Mouse (Mus musculus) ES-Bruce4 (cell line): ENCODE results near the gene Lrrc36. TPM values are rescaled to one million over a fixed set of nuclear protein-coding genes. Genes with fewer than 3 reads are reported as not detected.

ENCODE experiments used
- H3K27ac ChIP-seq: 2 replicates; pipeline ENCODE4 v1.5.1; 2012; ENCODE audit warnings: low read length, inconsistent platforms; ENCODE audit not compliant: insufficient read depth
- H3K27me3 ChIP-seq: 2 replicates; pipeline ENCODE4 v1.6.1; 2012; ENCODE audit warnings: mild to moderate bottlenecking, low read length, inconsistent platforms; ENCODE audit not compliant: control insufficient read depth, poor library complexity, insufficient read depth, severe bottlenecking
- H3K36me3 ChIP-seq: 2 replicates; pipeline ENCODE4 v1.6.1; 2012; ENCODE audit warnings: inconsistent platforms, mild to moderate bottlenecking, low read length, moderate library complexity; ENCODE audit not compliant: control insufficient read depth, poor library complexity, insufficient read depth, severe bottlenecking
- H3K4me1 ChIP-seq: one replicate; pipeline ENCODE4 v1.8.1; 2011; ENCODE audit warnings: low read length; ENCODE audit not compliant: control insufficient read depth, insufficient read depth
- H3K4me3 ChIP-seq: 2 replicates; pipeline ENCODE4 v1.5.1; 2011; ENCODE audit warnings: low read depth, mild to moderate bottlenecking, low read length
- H3K9ac ChIP-seq: 2 replicates; pipeline ENCODE4 v1.6.1; 2012; ENCODE audit warnings: low read depth, mild to moderate bottlenecking, inconsistent platforms; ENCODE audit not compliant: poor library complexity, severe bottlenecking
- H3K9me3 ChIP-seq: replicated peaks from 2 replicates; pipeline ENCODE4 v1.6.1; 2012; ENCODE audit warnings: mild to moderate bottlenecking, low read length, inconsistent platforms; ENCODE audit not compliant: control insufficient read depth, poor library complexity, insufficient read depth, severe bottlenecking
- CTCF ChIP-seq: IDR thresholded peaks from one replicate; pipeline ENCODE4 v1.8.1; 2011; ENCODE audit warnings: low read depth, low read length
- EP300 ChIP-seq: IDR thresholded peaks from 2 replicates; pipeline ENCODE4 v1.6.1; 2011; ENCODE audit warnings: low read depth, low read length; ENCODE audit not compliant: insufficient read depth
- POLR2A ChIP-seq: IDR thresholded peaks from one replicate; pipeline ENCODE4 v1.8.1; 2011; ENCODE audit warnings: low read length; ENCODE audit not compliant: insufficient read depth
- polyA plus RNA-seq: library from polyadenylated mRNA; stranded (reverse); fragments of >200 nt; gene quantifications from 2 replicates; pipeline ENCODE4 v1.2.4, GENCODE M21; 2011; ENCODE audit warnings: low read depth; ENCODE audit not compliant: missing spikeins, insufficient read depth, insufficient read length

The Lrrc36 gene
- polyA plus RNA-seq, 1 experiment = 1.3 TPM

DNA sequence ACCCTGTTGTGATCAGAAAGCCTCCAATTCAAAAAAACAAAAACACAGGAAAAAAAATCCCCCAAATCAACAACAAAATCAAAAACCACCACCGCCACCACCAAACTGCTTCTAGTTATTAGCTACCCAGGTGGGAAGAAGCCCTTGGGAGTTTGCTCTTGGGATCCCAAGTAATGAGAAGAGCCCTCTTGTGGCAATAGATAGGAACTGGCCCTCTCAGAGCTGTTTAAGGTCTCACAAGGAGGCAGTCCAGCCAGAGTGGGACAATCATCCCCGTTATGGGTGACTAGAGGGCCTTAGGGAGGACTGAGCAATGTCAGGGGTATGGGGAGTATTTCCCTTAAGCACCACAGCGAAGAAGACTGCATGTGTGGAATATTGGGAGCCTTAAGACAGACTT lies 15.6 kb upstream of the Lrrc36 start:
- H3K36me3 ChIP-seq = no peaks in the 10 kb centered on the region
- peak; percentile 40 for TF ChIP-seq CTCF
- TF ChIP-seq POLR2A = no peak
- H3K27me3 ChIP-seq = no peaks in the 10 kb centered on the region
- no peaks in the 10 kb centered on the region for H3K9me3 ChIP-seq
- no peak overlapping the region for H3K27ac ChIP-seq
- H3K4me3 ChIP-seq = no peak overlapping the region
- no peak overlapping the region for H3K9ac ChIP-seq
- no peaks in the 10 kb centered on the region for H3K4me1 ChIP-seq

DNA sequence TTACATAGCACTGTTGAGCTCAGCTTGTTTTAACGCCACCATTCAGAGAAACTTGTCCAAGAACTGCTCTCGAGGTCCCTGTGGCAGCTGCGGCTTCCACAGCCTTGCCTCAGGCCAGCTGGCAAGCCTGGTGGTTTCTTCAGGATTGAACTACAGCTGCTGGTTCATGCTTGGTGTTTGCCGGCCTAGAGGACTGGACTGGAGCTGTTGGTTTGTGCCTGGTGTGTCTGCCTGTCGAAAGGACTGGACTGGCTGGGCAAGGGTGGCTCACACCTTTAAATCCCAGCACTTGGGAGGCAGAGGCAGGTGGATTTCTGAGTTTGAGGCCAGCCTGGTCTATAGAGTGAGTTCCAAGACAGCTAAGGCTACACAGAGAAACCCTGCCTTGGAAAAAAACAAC lies 13.4 kb upstream of the Lrrc36 start:
- Histone ChIP-seq H3K9me3 (no peaks in the 10 kb centered on the region), H3K4me1 (no peaks in the 10 kb centered on the region), H3K27me3 (no peaks in the 10 kb centered on the region), H3K4me3 (no peak overlapping the region), H3K27ac (no peak overlapping the region), H3K9ac (no peak overlapping the region), H3K36me3 (no peaks in the 10 kb centered on the region)
- TF ChIP-seq CTCF = no peak
- no peak for TF ChIP-seq POLR2A
- no peak for TF ChIP-seq EP300

DNA sequence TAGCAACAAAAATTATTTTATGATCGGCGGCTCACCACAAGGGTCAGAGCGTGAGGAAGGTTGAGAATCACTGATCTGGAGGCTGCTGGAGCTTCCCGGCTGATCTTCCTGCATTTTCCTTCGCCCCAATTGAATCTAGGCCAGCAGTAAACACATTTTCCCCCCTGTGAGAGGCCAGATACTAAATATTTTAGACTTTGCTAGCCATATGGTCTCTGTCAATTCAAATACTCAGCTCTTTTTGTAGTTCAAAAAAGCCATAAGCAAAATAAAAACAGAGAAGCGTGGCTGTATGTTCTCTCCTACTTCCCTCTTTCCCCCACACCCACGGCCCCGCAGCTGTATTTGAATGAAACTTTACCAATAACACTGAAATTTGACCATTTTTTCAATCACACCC lies 9.9 kb upstream of the Lrrc36 start:
- TF ChIP-seq CTCF = no peak
- TF ChIP-seq POLR2A = no peak
- no peak for TF ChIP-seq EP300
- Histone ChIP-seq H3K4me1 (no peaks in the 10 kb centered on the region), H3K27ac (no peak overlapping the region)

DNA sequence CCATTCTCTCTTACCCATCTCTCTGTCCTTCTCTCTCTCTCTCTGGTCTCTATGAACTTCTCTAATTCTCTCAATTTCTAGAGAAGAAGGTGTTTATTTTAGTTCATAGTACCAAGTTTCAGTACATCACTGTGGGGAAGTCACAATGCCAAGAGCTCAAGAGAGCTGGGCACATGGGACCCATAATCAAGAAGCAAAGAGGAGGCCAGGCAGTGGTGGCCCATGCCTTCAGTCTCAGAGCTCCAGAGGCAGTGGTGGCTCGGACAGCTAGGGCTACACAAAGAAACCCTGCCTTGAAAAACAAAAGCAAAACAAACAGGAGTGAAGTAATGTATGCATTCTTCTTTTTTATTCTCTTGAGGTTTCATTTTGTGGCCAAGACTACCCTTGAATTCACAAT lies 8.9 kb upstream of the Lrrc36 start:
- H3K36me3 ChIP-seq = no peaks in the 10 kb centered on the region
- no peak overlapping the region for H3K9ac ChIP-seq
- H3K27ac ChIP-seq = no peak overlapping the region
- no peaks in the 10 kb centered on the region for H3K27me3 ChIP-seq
- no peaks in the 10 kb centered on the region for H3K4me1 ChIP-seq
- no peak overlapping the region for H3K4me3 ChIP-seq
- no peaks in the 10 kb centered on the region for H3K9me3 ChIP-seq
- TF ChIP-seq POLR2A (no peak), CTCF (no peak), EP300 (no peak)

More for the DNA sequence above, 9.9 kb upstream of the Lrrc36 start:
- H3K9me3 ChIP-seq = no peaks in the 10 kb centered on the region
- no peaks in the 10 kb centered on the region for H3K36me3 ChIP-seq
- H3K4me3 ChIP-seq = no peak overlapping the region
- no peaks in the 10 kb centered on the region for H3K27me3 ChIP-seq
- H3K9ac ChIP-seq = no peak overlapping the region

DNA sequence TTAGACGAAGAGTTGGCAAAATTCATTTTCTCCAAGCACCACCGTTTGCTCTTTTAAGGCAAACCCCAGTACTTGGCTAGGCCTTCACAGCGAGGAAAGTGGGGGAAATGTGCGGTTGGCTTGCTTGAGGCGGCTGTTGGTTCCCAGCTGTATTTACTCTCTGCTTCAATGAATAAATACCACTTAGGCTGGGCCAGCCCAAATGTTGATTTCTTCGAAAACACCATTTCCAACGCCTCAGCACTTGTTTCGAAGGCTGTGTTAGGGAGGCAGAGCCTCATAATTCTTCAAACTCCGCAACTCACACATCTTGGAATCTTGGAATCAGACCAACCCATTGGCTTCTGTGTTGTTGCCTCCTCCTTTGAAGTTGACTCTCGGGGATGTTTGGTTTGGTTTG lies 7.0 kb upstream of the Lrrc36 start:
- H3K27me3 ChIP-seq = no peaks in the 10 kb centered on the region
- TF ChIP-seq CTCF (no peak), EP300 (no peak), POLR2A (no peak)
- no peaks in the 10 kb centered on the region for H3K4me1 ChIP-seq
- H3K27ac ChIP-seq = no peak overlapping the region
- H3K9ac ChIP-seq = no peak overlapping the region
- H3K9me3 ChIP-seq = no peaks in the 10 kb centered on the region
- no peak overlapping the region for H3K4me3 ChIP-seq
- H3K36me3 ChIP-seq = no peaks in the 10 kb centered on the region

DNA sequence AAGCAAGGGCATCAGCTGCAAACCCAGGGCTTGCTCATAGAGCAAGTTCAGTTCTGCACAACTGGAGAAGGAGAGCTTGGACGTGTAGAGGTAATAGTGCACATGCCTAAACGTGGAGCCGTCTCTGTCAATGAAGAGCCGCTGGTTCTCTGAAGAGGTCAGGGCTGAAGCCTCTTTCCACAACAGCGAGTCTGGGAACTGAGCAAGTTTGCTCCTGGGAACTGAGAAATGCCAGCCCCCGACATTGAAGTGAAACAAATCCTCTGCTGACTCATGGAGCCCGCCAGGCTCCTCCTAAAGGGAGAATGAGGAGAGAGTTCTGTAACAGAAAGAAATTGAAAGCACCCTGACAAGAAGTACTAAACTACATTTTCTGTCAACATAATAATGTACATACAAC lies 5.0 kb upstream of the Lrrc36 start:
- H3K4me1 ChIP-seq = no peaks in the 10 kb centered on the region
- no peaks in the 10 kb centered on the region for H3K36me3 ChIP-seq
- 0 out of 2 replicates have a peak, but pooled peaks cover 2% of the 10 kb centered on the region for H3K27me3 ChIP-seq
- no peak overlapping the region for H3K9ac ChIP-seq
- H3K9me3 ChIP-seq = no peaks in the 10 kb centered on the region
- H3K4me3 ChIP-seq = no peak overlapping the region
- no peak overlapping the region for H3K27ac ChIP-seq
- no peak for TF ChIP-seq EP300
- TF ChIP-seq POLR2A = no peak
- no peak for TF ChIP-seq CTCF
